Mouse (Mus musculus) limb, embryonic 10.5 days (tissue): ENCODE data around the gene Gadd45b. TPM values are rescaled to one million over a fixed set of nuclear protein-coding genes. Genes with fewer than 3 reads are reported as not detected.

ENCODE experiments used
- DNase-seq: peaks from one replicate; pipeline ENCODE4 v3.0.0-alpha.2; 2017; ENCODE audit warnings: low spot score
- H3K27ac ChIP-seq: fragments of 300-500 bp; sonication (generic); 2 replicates; pipeline ENCODE4 v1.5.1; 2016; ENCODE audit warnings: mild to moderate bottlenecking
- H3K27me3 ChIP-seq: fragments of 300-500 bp; sonication (generic); 2 replicates; pipeline ENCODE4 v1.6.1; 2016; ENCODE audit warnings: low read depth, mild to moderate bottlenecking; ENCODE audit not compliant: poor library complexity, severe bottlenecking
- H3K36me3 ChIP-seq: fragments of 300-500 bp; sonication (generic); 2 replicates; pipeline ENCODE4 v1.6.1; 2016; ENCODE audit warnings: mild to moderate bottlenecking, moderate library complexity
- H3K4me1 ChIP-seq: fragments of 300-500 bp; sonication (generic); 2 replicates; pipeline ENCODE4 v1.6.1; 2016
- H3K4me3 ChIP-seq: fragments of 300-500 bp; sonication (generic); 2 replicates; pipeline ENCODE4 v1.5.1; 2016; ENCODE audit warnings: mild to moderate bottlenecking, moderate library complexity
- H3K9me3 ChIP-seq: fragments of 300-500 bp; sonication (generic); replicated peaks from 2 replicates; pipeline ENCODE4 v1.6.1; 2016; ENCODE audit warnings: mild to moderate bottlenecking
- WGBS: fragments of 180-500 bp; shearing (Covaris S2); methylation state at CpG from one replicate; pipeline ENCODE4 v1.1.7; 2016; 5-methylcytosine and 5-hydroxymethylcytosine counted together
- polyA plus RNA-seq: library from polyadenylated mRNA; unstranded; fragments of >200 nt; fragmentation: Nextera tagmentation; extraction: Ambion mirVana; gene quantifications from 2 replicates; pipeline ENCODE4 v1.2.1, GENCODE M21; 2016

The Gadd45b gene
- polyA plus RNA-seq, 1 experiment from 2014 or later: 9.8 TPM

DNA sequence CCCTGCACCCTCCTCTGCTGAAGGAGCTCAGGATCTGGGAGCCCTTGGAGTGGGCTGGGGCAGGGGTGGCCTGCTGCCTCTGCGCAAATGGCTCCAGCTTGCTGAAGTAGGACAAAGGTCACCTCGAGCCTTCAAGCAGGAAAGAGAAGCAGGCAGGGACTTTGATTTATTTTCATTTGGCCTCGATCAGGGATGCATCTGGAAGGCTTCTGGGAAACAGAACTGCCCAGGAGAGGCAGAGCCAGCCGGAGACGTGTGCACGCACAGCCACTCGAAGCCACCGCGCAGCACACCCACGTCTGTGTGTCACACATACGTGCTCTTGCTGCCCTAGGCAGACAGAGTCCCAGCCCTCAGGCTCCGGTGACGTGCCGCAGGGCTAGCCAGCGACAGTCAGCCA, 41.7 kb downstream of the Gadd45b start:
- H3K36me3 ChIP-seq: no peaks in the 10 kb centered on the region
- 71% methylated on average over 15 of the region's 15 CpGs for WGBS
- DNase-seq: no peak
- H3K4me3 ChIP-seq: no peak overlapping the region
- peaks cover 17% of the 10 kb centered on the region for H3K4me1 ChIP-seq
- 0 out of 2 replicates have a peak overlapping the region, but pooled peaks have one; percentile 26 for H3K27ac ChIP-seq
- no peaks in the 10 kb centered on the region for H3K9me3 ChIP-seq
- H3K27me3 ChIP-seq: no peaks in the 10 kb centered on the region

DNA sequence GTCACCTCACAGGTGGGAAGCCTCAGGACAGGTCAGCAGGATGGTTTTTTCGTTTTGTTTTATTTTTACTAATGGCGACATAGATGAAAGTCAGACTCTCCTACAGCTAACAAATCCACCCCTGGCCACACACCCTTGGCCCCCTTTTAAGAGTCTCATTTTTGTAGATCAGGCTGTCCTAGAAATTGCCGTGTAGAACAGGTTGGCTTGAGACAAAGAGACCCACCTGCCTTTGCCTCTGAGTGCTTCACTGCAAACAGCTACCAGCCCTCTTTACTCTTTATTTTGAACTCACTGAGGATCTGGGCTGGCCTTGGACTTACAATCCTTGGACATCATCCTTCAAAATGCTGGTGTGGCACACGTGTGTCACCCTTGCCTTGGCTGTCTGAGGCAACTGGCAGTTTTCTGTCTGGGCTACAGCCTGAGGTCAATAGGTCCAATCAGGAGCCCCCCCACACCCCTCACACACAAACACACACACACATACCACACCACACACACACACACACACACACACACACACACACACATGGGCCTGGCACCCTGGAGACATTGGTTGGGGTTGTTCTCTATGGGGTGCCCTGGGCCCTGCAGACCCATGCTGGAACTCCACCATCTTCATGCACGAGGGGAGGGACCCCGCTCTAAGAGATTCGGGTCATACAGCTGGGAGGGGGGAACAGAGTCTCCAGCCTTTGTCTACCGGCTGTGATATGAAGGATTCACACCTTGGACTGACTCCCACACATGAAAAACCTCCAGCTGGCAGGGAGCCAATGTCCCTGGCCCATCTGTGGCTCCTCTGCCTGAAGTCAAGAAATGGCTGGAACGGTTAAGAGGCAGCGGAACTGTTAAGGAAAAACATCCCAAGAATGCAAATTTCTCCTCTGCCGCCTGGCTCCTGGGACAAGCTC, 42.5 kb downstream of the Gadd45b start:
- no peak overlapping the region for H3K4me3 ChIP-seq
- H3K4me1 ChIP-seq: peaks cover 16% of the 10 kb centered on the region
- H3K36me3 ChIP-seq: no peaks in the 10 kb centered on the region
- DNase-seq: no peak
- H3K27me3 ChIP-seq: no peaks in the 10 kb centered on the region
- H3K27ac ChIP-seq: no peak overlapping the region
- no peaks in the 10 kb centered on the region for H3K9me3 ChIP-seq
- WGBS: 56% methylated on average over 11 of the region's 11 CpGs

GRCm38 (mm10) chr10:80973722-80974121, 43.8 kb downstream of the Gadd45b start:
- no peak overlapping the region for H3K27ac ChIP-seq
- H3K4me3 ChIP-seq: no peak overlapping the region
- peaks cover 16% of the 10 kb centered on the region for H3K4me1 ChIP-seq
- no peaks in the 10 kb centered on the region for H3K9me3 ChIP-seq
- no peaks in the 10 kb centered on the region for H3K36me3 ChIP-seq
- WGBS: 89% methylated on average over 1 of the region's 1 CpGs
- no peak for DNase-seq
- H3K27me3 ChIP-seq: no peaks in the 10 kb centered on the region

GRCm38 (mm10) chr10:80975478-80975877, 45.6 kb downstream of the Gadd45b start:
- Histone ChIP-seq H3K36me3 (no peaks in the 10 kb centered on the region), H3K27me3 (no peaks in the 10 kb centered on the region), H3K27ac (no peak overlapping the region), H3K4me1 (peaks cover 16% of the 10 kb centered on the region), H3K4me3 (no peak overlapping the region), H3K9me3 (no peaks in the 10 kb centered on the region)
- DNase-seq: no peak
- 91% methylated on average over 11 of the region's 11 CpGs for WGBS

DNA sequence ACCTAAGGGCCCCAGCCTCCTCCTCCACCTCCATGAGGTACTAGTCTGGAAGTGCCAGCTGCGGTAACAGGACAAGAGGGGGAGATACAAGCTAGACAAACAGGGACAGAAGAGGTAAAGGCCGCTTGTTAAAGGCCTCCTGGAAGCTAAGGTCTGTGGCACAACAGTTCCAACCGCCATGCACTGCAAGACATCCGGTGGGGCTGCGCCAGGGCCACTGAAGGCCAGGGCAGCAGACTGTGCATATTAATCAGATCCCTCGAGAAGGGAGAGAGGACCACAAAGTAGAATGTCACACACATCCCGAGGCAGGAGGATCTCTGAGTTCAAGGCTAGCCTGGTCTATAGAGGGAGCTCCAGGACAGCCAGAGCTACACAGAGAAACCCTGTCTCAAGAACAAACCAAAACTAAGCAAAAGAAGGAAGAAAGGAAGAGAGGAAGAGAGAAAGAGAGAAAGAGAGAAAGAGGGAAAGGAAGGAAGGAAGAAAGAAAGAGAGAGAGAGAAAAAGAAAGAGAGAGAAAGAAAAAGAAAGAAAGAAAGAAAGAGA, 51.8 kb downstream of the Gadd45b start:
- H3K9me3 ChIP-seq: no peaks in the 10 kb centered on the region
- H3K27me3 ChIP-seq: peaks cover 32% of the 10 kb centered on the region
- no peak overlapping the region for H3K4me3 ChIP-seq
- WGBS: 63% methylated on average over 7 of the region's 7 CpGs
- no peak for DNase-seq
- 0 out of 2 replicates have a peak overlapping the region, but pooled peaks have one; percentile 7 for H3K27ac ChIP-seq
- no peaks in the 10 kb centered on the region for H3K36me3 ChIP-seq
- H3K4me1 ChIP-seq: peaks cover 18% of the 10 kb centered on the region

Other genes with a start within 250 kb of the Gadd45b start
- gene Mob3a, start 228.1 kb upstream of the Gadd45b start, polyA plus RNA-seq: 48.2 and 54.7 TPM in 2 replicates
- gene Izumo4, start 227.9 kb upstream of the Gadd45b start, polyA plus RNA-seq: 8.6 and 10.8 TPM in 2 replicates
- 54.6 and 60.6 TPM in 2 replicates for gene Ap3d1, start 187.8 kb upstream of the Gadd45b start, polyA plus RNA-seq
- gene Dot1l, start 174.9 kb upstream of the Gadd45b start, polyA plus RNA-seq: 26.4 and 28.3 TPM in 2 replicates
- 113 and 121 TPM in 2 replicates for gene Sf3a2, start 131.9 kb upstream of the Gadd45b start, polyA plus RNA-seq
- 168 and 204 TPM in 2 replicates for gene Plekhj1, start 131.4 kb upstream of the Gadd45b start, polyA plus RNA-seq
- 0.09 TPM in 1 of 2 replicates, not detected in the other for gene Amh, start 124.8 kb upstream of the Gadd45b start, polyA plus RNA-seq
- gene Jsrp1, start 116.6 kb upstream of the Gadd45b start, polyA plus RNA-seq: 0.74 and 0.80 TPM in 2 replicates
- 2,414 and 2,486 TPM in 2 replicates for gene Oaz1, start 103.4 kb upstream of the Gadd45b start, polyA plus RNA-seq
- gene Lingo3, start 86.0 kb upstream of the Gadd45b start, polyA plus RNA-seq: 0.44 and 0.60 TPM in 2 replicates
- gene Lsm7, start 74.9 kb upstream of the Gadd45b start, polyA plus RNA-seq: 358 and 440 TPM in 2 replicates
- gene Sppl2b, start 74.8 kb upstream of the Gadd45b start, polyA plus RNA-seq: 44.9 and 48.5 TPM in 2 replicates
- gene Tmprss9, start 58.2 kb upstream of the Gadd45b start, polyA plus RNA-seq: 0.04 TPM in 2 replicates
- 342 and 401 TPM in 2 replicates for gene Timm13, start 29.1 kb upstream of the Gadd45b start, polyA plus RNA-seq
- 85.0 and 85.4 TPM in 2 replicates for gene Lmnb2, start 11.8 kb upstream of the Gadd45b start, polyA plus RNA-seq
- gene Gng7, start 84.9 kb downstream of the Gadd45b start, polyA plus RNA-seq: 4.3 and 4.5 TPM in 2 replicates
- 0.11 and 0.18 TPM in 2 replicates for gene Diras1, start 95.6 kb downstream of the Gadd45b start, polyA plus RNA-seq
- gene Slc39a3, start 107.4 kb downstream of the Gadd45b start, polyA plus RNA-seq: 10.9 and 14.7 TPM in 2 replicates
- gene Sgta, start 130.1 kb downstream of the Gadd45b start, polyA plus RNA-seq: 284 and 291 TPM in 2 replicates
- gene Thop1, start 140.0 kb downstream of the Gadd45b start, polyA plus RNA-seq: 113 and 128 TPM in 2 replicates
- gene Creb3l3, start 168.8 kb downstream of the Gadd45b start, polyA plus RNA-seq: 0.58 and 0.66 TPM in 2 replicates
- gene Map2k2, start 175.8 kb downstream of the Gadd45b start, polyA plus RNA-seq: 244 and 245 TPM in 2 replicates
- 9.6 and 11.7 TPM in 2 replicates for gene Zbtb7a, start 205.1 kb downstream of the Gadd45b start, polyA plus RNA-seq
- gene Pias4, start 237.8 kb downstream of the Gadd45b start, polyA plus RNA-seq: 73.6 and 73.9 TPM in 2 replicates
- gene Eef2, start 246.6 kb downstream of the Gadd45b start, polyA plus RNA-seq: 575 and 611 TPM in 2 replicates